Mouse (Mus musculus): ENCODE data around the gene Olfr466. TPM values are rescaled to one million over a fixed set of nuclear protein-coding genes. Genes with fewer than 3 reads are reported as not detected.

The Olfr466 gene
- polyA plus RNA-seq, 1 experiment from 2014 or later = not detected

GRCm38 (mm10) chr13:65137789-65138188 is 12.3 kb upstream of the Olfr466 start, which contains the start of gene Olfr465-ps1:
Olfr465-ps1 (plus strand) TSS chr13:65138089.
- no peaks in the 10 kb centered on the region for H3K36me3 ChIP-seq (ENCODE audit: control insufficient read depth, insufficient read depth, low read length)
- H3K9me3 ChIP-seq (replicated peaks; ENCODE audit: control insufficient read depth, low read length, poor library complexity, severe bottlenecking) = no peaks in the 10 kb centered on the region
- no peaks in the 10 kb centered on the region for H3K27me3 ChIP-seq (ENCODE audit: control insufficient read depth, insufficient read depth, low read depth, low read length)
- H3K4me1 ChIP-seq (ENCODE audit: control insufficient read depth, insufficient read depth, low read length) = no peaks in the 10 kb centered on the region
- no peak within 1 kb of the TSS for H3K4me2 ChIP-seq (ENCODE audit: low read length)
- no peak within 1 kb of the TSS for H3K27ac ChIP-seq (ENCODE audit: low read length)
- WGBS = 82% methylated on average over 4 of the region's 4 CpGs
- no peak within 1 kb of the TSS for H3K4me3 ChIP-seq (ENCODE audit: low read depth, low read length)
- ATAC-seq = no peak
- H3K9ac ChIP-seq (ENCODE audit: low read depth, low read length) = no peak within 1 kb of the TSS

GRCm38 (mm10) chr13:65174102-65174501 is 24.1 kb downstream of the Olfr466 start:
- H3K4me2 ChIP-seq (ENCODE audit: low read length) = no peak overlapping the region
- H3K4me3 ChIP-seq (ENCODE audit: low read depth, low read length) = no peak overlapping the region
- WGBS = 80% methylated on average over 3 of the region's 3 CpGs

GRCm38 (mm10) chr13:65175734-65176471 is 25.9 kb downstream of the Olfr466 start:
- Histone ChIP-seq H3K4me3 (ENCODE audit: low read depth, low read length) (peak overlapping the region; percentile 42), H3K36me3 (ENCODE audit: control insufficient read depth, insufficient read depth, low read length) (no peaks in the 10 kb centered on the region), H3K9ac (ENCODE audit: low read depth, low read length) (peak overlapping the region; percentile 63), H3K27ac (ENCODE audit: low read length) (no peak overlapping the region), H3K4me1 (ENCODE audit: control insufficient read depth, insufficient read depth, low read length) (no peaks in the 10 kb centered on the region), H3K4me2 (ENCODE audit: low read length) (peak overlapping the region; percentile 65), H3K27me3 (ENCODE audit: control insufficient read depth, insufficient read depth, low read depth, low read length) (no peaks in the 10 kb centered on the region), H3K9me3 (replicated peaks; ENCODE audit: control insufficient read depth, low read length, poor library complexity, severe bottlenecking) (no peaks in the 10 kb centered on the region)
- WGBS = 22% methylated on average over 46 of the region's 46 CpGs
- peak; percentile 82 for ATAC-seq

More at GRCm38 (mm10) chr13:65174102-65174501, 24.1 kb downstream of the Olfr466 start:
- H3K9ac ChIP-seq (ENCODE audit: low read depth, low read length) = no peak overlapping the region
- H3K9me3 ChIP-seq (replicated peaks; ENCODE audit: control insufficient read depth, low read length, poor library complexity, severe bottlenecking) = no peaks in the 10 kb centered on the region
- H3K27ac ChIP-seq (ENCODE audit: low read length) = no peak overlapping the region
- no peak for ATAC-seq
- H3K4me1 ChIP-seq (ENCODE audit: control insufficient read depth, insufficient read depth, low read length) = no peaks in the 10 kb centered on the region
- no peaks in the 10 kb centered on the region for H3K27me3 ChIP-seq (ENCODE audit: control insufficient read depth, insufficient read depth, low read depth, low read length)
- H3K36me3 ChIP-seq (ENCODE audit: control insufficient read depth, insufficient read depth, low read length) = no peaks in the 10 kb centered on the region

- Histone ChIP-seq H3K9me3 (replicated peaks; ENCODE audit: control insufficient read depth, low read length, poor library complexity, severe bottlenecking) (no peaks in the 10 kb centered on the region), H3K36me3 (ENCODE audit: control insufficient read depth, insufficient read depth, low read length) (no peaks in the 10 kb centered on the region), H3K4me3 (ENCODE audit: low read depth, low read length) (no peak overlapping the region), H3K4me1 (ENCODE audit: control insufficient read depth, insufficient read depth, low read length) (no peaks in the 10 kb centered on the region), H3K27ac (ENCODE audit: low read length) (no peak overlapping the region), H3K27me3 (ENCODE audit: control insufficient read depth, insufficient read depth, low read depth, low read length) (no peaks in the 10 kb centered on the region), H3K4me2 (ENCODE audit: low read length) (no peak overlapping the region), H3K9ac (ENCODE audit: low read depth, low read length) (no peak overlapping the region)
- peak; percentile 42; the same call in 1 of the 2 replicates for ATAC-seq
- 56% methylated on average over 15 of the region's 15 CpGs for WGBS
These were observed 26.5 kb downstream of the Olfr466 start for GRCm38 (mm10) chr13:65176472-65177091.

GRCm38 (mm10) chr13:65200667-65201066 is 50.6 kb downstream of the Olfr466 start:
- no peak overlapping the region for H3K9ac ChIP-seq (ENCODE audit: low read depth, low read length)
- 75% methylated on average over 1 of the region's 1 CpGs for WGBS
- no peak overlapping the region for H3K4me3 ChIP-seq (ENCODE audit: low read depth, low read length)
- H3K9me3 ChIP-seq (replicated peaks; ENCODE audit: control insufficient read depth, low read length, poor library complexity, severe bottlenecking) = no peaks in the 10 kb centered on the region; the same call in 1 of the 2 replicates
- no peaks in the 10 kb centered on the region for H3K36me3 ChIP-seq (ENCODE audit: control insufficient read depth, insufficient read depth, low read length)
- no peak overlapping the region for H3K27ac ChIP-seq (ENCODE audit: low read length)
- H3K27me3 ChIP-seq (ENCODE audit: control insufficient read depth, insufficient read depth, low read depth, low read length) = no peaks in the 10 kb centered on the region
- H3K4me1 ChIP-seq (ENCODE audit: control insufficient read depth, insufficient read depth, low read length) = no peaks in the 10 kb centered on the region
- no peak for ATAC-seq
- no peak overlapping the region for H3K4me2 ChIP-seq (ENCODE audit: low read length)

Other genes with a start within 250 kb of the Olfr466 start
- 0.73 and 0.85 TPM in 2 replicates for gene Cntnap3, start 246.3 kb upstream of the Olfr466 start, polyA plus RNA-seq (2015; fragmentation: Nextera tagmentation; extraction: Ambion mirVana)
- gene Spata31, start 232.8 kb upstream of the Olfr466 start, polyA plus RNA-seq (2015; fragmentation: Nextera tagmentation; extraction: Ambion mirVana) = not detected in 2 replicates
- gene Spata31d1c, start 117.2 kb upstream of the Olfr466 start, polyA plus RNA-seq (2015; fragmentation: Nextera tagmentation; extraction: Ambion mirVana) = not detected in 2 replicates
- not detected in 2 replicates for gene Prss47, start 97.5 kb upstream of the Olfr466 start, polyA plus RNA-seq (2015; fragmentation: Nextera tagmentation; extraction: Ambion mirVana)
- gene Mfsd14b, start 37.3 kb upstream of the Olfr466 start, polyA plus RNA-seq (2015; fragmentation: Nextera tagmentation; extraction: Ambion mirVana) = 29.1 and 30.4 TPM in 2 replicates
- gene Olfr465-ps1, start 12.2 kb upstream of the Olfr466 start, polyA plus RNA-seq (2015; fragmentation: Nextera tagmentation; extraction: Ambion mirVana) = not detected in 2 replicates
- gene Nlrp4f, start 55.7 kb downstream of the Olfr466 start, polyA plus RNA-seq (2015; fragmentation: Nextera tagmentation; extraction: Ambion mirVana) = not detected in 2 replicates
- 0.29 and 0.50 TPM in 2 replicates for gene Gm10775, start 109.3 kb downstream of the Olfr466 start, polyA plus RNA-seq (2015; fragmentation: Nextera tagmentation; extraction: Ambion mirVana)
- 16.1 and 18.2 TPM in 2 replicates for gene Zfp369, start 128.6 kb downstream of the Olfr466 start, polyA plus RNA-seq (2015; fragmentation: Nextera tagmentation; extraction: Ambion mirVana)

Data from midbrain, embryonic 16.5 days (tissue).